Mouse (Mus musculus): ENCODE data around the gene Arhgef1. TPM values are rescaled to one million over a fixed set of nuclear protein-coding genes. Genes with fewer than 3 reads are reported as not detected.

The Arhgef1 gene
- polyA plus RNA-seq, 1 experiment = 51.4 TPM

GRCm38 (mm10) chr7:24953966-24954365 lies 51.3 kb downstream of the Arhgef1 start:
- no peaks in the 10 kb centered on the region for H3K79me2 ChIP-seq (ENCODE audit: control insufficient read depth, insufficient read depth)
- TF ChIP-seq SRF (IDR thresholded peaks at IDR 0.05; ENCODE audit: control insufficient read depth, insufficient read length, low read depth) (no peak), TCF12 (IDR thresholded peaks at IDR 0.05; ENCODE audit: insufficient read depth, poor library complexity, severe bottlenecking) (no peak), POLR2AphosphoS2 (IDR thresholded peaks at IDR 0.05; ENCODE audit: insufficient read length, low read depth) (no peak), CEBPB (IDR thresholded peaks at IDR 0.05; ENCODE audit: insufficient read depth, poor library complexity, severe bottlenecking) (no peak), E2F4 (IDR thresholded peaks at IDR 0.05; ENCODE audit: insufficient read depth) (no peak), MAX (IDR thresholded peaks at IDR 0.05; ENCODE audit: low read depth) (no peak)
- no peaks in the 10 kb centered on the region for H3K36me3 ChIP-seq (ENCODE audit: control insufficient read depth, insufficient read depth)
- no peak overlapping the region for H3ac ChIP-seq (ENCODE audit: control insufficient read depth, insufficient read length)
- no peak overlapping the region for H3K4me2 ChIP-seq (ENCODE audit: low read depth)
- peaks cover 80% of the 10 kb centered on the region for H3K27me3 ChIP-seq (ENCODE audit: control insufficient read depth, insufficient read depth, insufficient read length)
- no peak overlapping the region for H3K4me3 ChIP-seq

- Histone ChIP-seq H3K4me3 (no peak overlapping the region), H3K36me3 (ENCODE audit: control insufficient read depth, insufficient read depth) (no peaks in the 10 kb centered on the region), H3ac (ENCODE audit: control insufficient read depth, insufficient read length) (no peak overlapping the region), H3K79me2 (ENCODE audit: control insufficient read depth, insufficient read depth) (no peaks in the 10 kb centered on the region), H3K4me2 (ENCODE audit: low read depth) (no peak overlapping the region), H3K27me3 (ENCODE audit: control insufficient read depth, insufficient read depth, insufficient read length) (peaks cover 75% of the 10 kb centered on the region)
- TF ChIP-seq TCF3 (IDR thresholded peaks at IDR 0.05; ENCODE audit: insufficient read length, low read depth) (no peak), CEBPB (IDR thresholded peaks at IDR 0.05; ENCODE audit: insufficient read depth, poor library complexity, severe bottlenecking) (no peak), POLR2AphosphoS2 (IDR thresholded peaks at IDR 0.05; ENCODE audit: insufficient read length, low read depth) (no peak), MAX (IDR thresholded peaks at IDR 0.05; ENCODE audit: low read depth) (no peak), MYOG (IDR thresholded peaks at IDR 0.05; ENCODE audit: control insufficient read depth in 1 of 3, insufficient read depth in 1 of 3, insufficient read length in 2 of 3, low read depth in 2 of 3) (no peak), REST (IDR thresholded peaks at IDR 0.05; ENCODE audit: insufficient read depth, insufficient read length) (no peak), POLR2A (IDR thresholded peaks at IDR 0.05; ENCODE audit: insufficient read length, low read depth) (no peak), TCF12 (IDR thresholded peaks at IDR 0.05; ENCODE audit: insufficient read depth, poor library complexity, severe bottlenecking) (no peak), E2F4 (IDR thresholded peaks at IDR 0.05; ENCODE audit: insufficient read depth) (no peak), MYOD1 (IDR thresholded peaks at IDR 0.05; ENCODE audit: control insufficient read depth in 1 of 3, insufficient read length in 2 of 3, low read depth in 2 of 3) (no peak), USF1 (IDR thresholded peaks at IDR 0.05; ENCODE audit: low read depth) (no peak), SRF (IDR thresholded peaks at IDR 0.05; ENCODE audit: control insufficient read depth, insufficient read length, low read depth) (no peak)
Observed at GRCm38 (mm10) chr7:24954450-24954849, 51.7 kb downstream of the Arhgef1 start.

GRCm38 (mm10) chr7:24955226-24955625 lies 52.5 kb downstream of the Arhgef1 start:
- no peaks in the 10 kb centered on the region for H3K79me2 ChIP-seq (ENCODE audit: control insufficient read depth, insufficient read depth)
- H3K36me3 ChIP-seq (ENCODE audit: control insufficient read depth, insufficient read depth) = no peaks in the 10 kb centered on the region
- TF ChIP-seq POLR2A (IDR thresholded peaks at IDR 0.05; ENCODE audit: insufficient read length, low read depth) (no peak), SRF (IDR thresholded peaks at IDR 0.05; ENCODE audit: control insufficient read depth, insufficient read length, low read depth) (no peak), REST (IDR thresholded peaks at IDR 0.05; ENCODE audit: insufficient read depth, insufficient read length) (no peak), POLR2AphosphoS2 (IDR thresholded peaks at IDR 0.05; ENCODE audit: insufficient read length, low read depth) (no peak), MYOG (IDR thresholded peaks at IDR 0.05; ENCODE audit: control insufficient read depth in 1 of 3, insufficient read depth in 1 of 3, insufficient read length in 2 of 3, low read depth in 2 of 3) (no peak), CEBPB (IDR thresholded peaks at IDR 0.05; ENCODE audit: insufficient read depth, poor library complexity, severe bottlenecking) (no peak), MYOD1 (IDR thresholded peaks at IDR 0.05; ENCODE audit: control insufficient read depth in 1 of 3, insufficient read length in 2 of 3, low read depth in 2 of 3) (no peak), TCF12 (IDR thresholded peaks at IDR 0.05; ENCODE audit: insufficient read depth, poor library complexity, severe bottlenecking) (no peak), USF1 (IDR thresholded peaks at IDR 0.05; ENCODE audit: low read depth) (no peak), E2F4 (IDR thresholded peaks at IDR 0.05; ENCODE audit: insufficient read depth) (no peak), MAX (IDR thresholded peaks at IDR 0.05; ENCODE audit: low read depth) (no peak), TCF3 (IDR thresholded peaks at IDR 0.05; ENCODE audit: insufficient read length, low read depth) (no peak)
- H3ac ChIP-seq (ENCODE audit: control insufficient read depth, insufficient read length) = no peak overlapping the region
- H3K4me3 ChIP-seq = no peak overlapping the region
- H3K4me2 ChIP-seq (ENCODE audit: low read depth) = no peak overlapping the region
- peaks cover 67% of the 10 kb centered on the region for H3K27me3 ChIP-seq (ENCODE audit: control insufficient read depth, insufficient read depth, insufficient read length)

GRCm38 (mm10) chr7:24964288-24964687 lies 61.6 kb downstream of the Arhgef1 start:
- Histone ChIP-seq H3K4me3 (no peak overlapping the region), H3K79me2 (ENCODE audit: control insufficient read depth, insufficient read depth) (no peaks in the 10 kb centered on the region), H3K27me3 (ENCODE audit: control insufficient read depth, insufficient read depth, insufficient read length) (peaks cover 5% of the 10 kb centered on the region), H3K4me2 (ENCODE audit: low read depth) (no peak overlapping the region), H3ac (ENCODE audit: control insufficient read depth, insufficient read length) (no peak overlapping the region), H3K36me3 (ENCODE audit: control insufficient read depth, insufficient read depth) (no peaks in the 10 kb centered on the region)
- TF ChIP-seq E2F4 (IDR thresholded peaks at IDR 0.05; ENCODE audit: insufficient read depth) = no peak
- no peak for TF ChIP-seq MYOD1 (IDR thresholded peaks at IDR 0.05; ENCODE audit: control insufficient read depth in 1 of 3, insufficient read length in 2 of 3, low read depth in 2 of 3)
- TF ChIP-seq REST (IDR thresholded peaks at IDR 0.05; ENCODE audit: insufficient read depth, insufficient read length) = no peak
- no peak for TF ChIP-seq USF1 (IDR thresholded peaks at IDR 0.05; ENCODE audit: low read depth)
- TF ChIP-seq SRF (IDR thresholded peaks at IDR 0.05; ENCODE audit: control insufficient read depth, insufficient read length, low read depth) = no peak
- TF ChIP-seq POLR2A (IDR thresholded peaks at IDR 0.05; ENCODE audit: insufficient read length, low read depth) = no peak

- Histone ChIP-seq H3K4me2 (ENCODE audit: low read depth) (no peak overlapping the region), H3K4me3 (no peak overlapping the region), H3ac (ENCODE audit: control insufficient read depth, insufficient read length) (no peak overlapping the region), H3K27me3 (ENCODE audit: control insufficient read depth, insufficient read depth, insufficient read length) (peaks cover 5% of the 10 kb centered on the region), H3K36me3 (ENCODE audit: control insufficient read depth, insufficient read depth) (no peaks in the 10 kb centered on the region), H3K79me2 (ENCODE audit: control insufficient read depth, insufficient read depth) (no peaks in the 10 kb centered on the region)
- no peak for TF ChIP-seq MYOG (IDR thresholded peaks at IDR 0.05; ENCODE audit: control insufficient read depth in 1 of 3, insufficient read depth in 1 of 3, insufficient read length in 2 of 3, low read depth in 2 of 3)
- no peak for TF ChIP-seq POLR2A (IDR thresholded peaks at IDR 0.05; ENCODE audit: insufficient read length, low read depth)
- TF ChIP-seq CEBPB (IDR thresholded peaks at IDR 0.05; ENCODE audit: insufficient read depth, poor library complexity, severe bottlenecking) = no peak
- no peak for TF ChIP-seq POLR2AphosphoS2 (IDR thresholded peaks at IDR 0.05; ENCODE audit: insufficient read length, low read depth)
- no peak for TF ChIP-seq MYOD1 (IDR thresholded peaks at IDR 0.05; ENCODE audit: control insufficient read depth in 1 of 3, insufficient read length in 2 of 3, low read depth in 2 of 3)
- no peak for TF ChIP-seq TCF3 (IDR thresholded peaks at IDR 0.05; ENCODE audit: insufficient read length, low read depth)
- no peak for TF ChIP-seq TCF12 (IDR thresholded peaks at IDR 0.05; ENCODE audit: insufficient read depth, poor library complexity, severe bottlenecking)
- TF ChIP-seq SRF (IDR thresholded peaks at IDR 0.05; ENCODE audit: control insufficient read depth, insufficient read length, low read depth) = no peak
- TF ChIP-seq USF1 (IDR thresholded peaks at IDR 0.05; ENCODE audit: low read depth) = no peak
- no peak for TF ChIP-seq E2F4 (IDR thresholded peaks at IDR 0.05; ENCODE audit: insufficient read depth)
- TF ChIP-seq REST (IDR thresholded peaks at IDR 0.05; ENCODE audit: insufficient read depth, insufficient read length) = no peak
- TF ChIP-seq MAX (IDR thresholded peaks at IDR 0.05; ENCODE audit: low read depth) = no peak
Observed at GRCm38 (mm10) chr7:24964897-24965535, 62.3 kb downstream of the Arhgef1 start.
